Mouse (Mus musculus): ENCODE data around the gene Supt6.
A peak's percentile ranks its signal among the peaks of the same experiment; 100 is the strongest.

The Supt6 gene

GRCm38 (mm10) chr11:78182450-78182849 is 63.3 kb downstream of the Supt6 start:
- no peak for DNase-seq

GRCm38 (mm10) chr11:78181830-78182357 is 63.9 kb downstream of the Supt6 start:
- DNase-seq: no peak

GRCm38 (mm10) chr11:78180081-78180761 is 65.6 kb downstream of the Supt6 start:
- DNase-seq: no peak

GRCm38 (mm10) chr11:78179438-78179999 is 66.3 kb downstream of the Supt6 start:
- no peak for DNase-seq

GRCm38 (mm10) chr11:78178859-78179437 is 66.8 kb downstream of the Supt6 start:
- peak; percentile 38 to 64 for DNase-seq

- DNase-seq: peak; percentile 86 to 87
Measured at GRCm38 (mm10) chr11:78177903-78178858, 67.6 kb downstream of the Supt6 start.

GRCm38 (mm10) chr11:78177437-78177836 is 68.3 kb downstream of the Supt6 start:
- no peak for DNase-seq

GRCm38 (mm10) chr11:78176905-78177331 is 68.9 kb downstream of the Supt6 start:
- peak in 1 of 2 experiments; percentile 33 for DNase-seq

GRCm38 (mm10) chr11:78176402-78176862 is 69.4 kb downstream of the Supt6 start, which contains the start of the genes Nek8 and Tlcd1:
Gene Nek8 (minus strand): TSS chr11:78176675.
Gene Tlcd1 (plus strand): TSS chr11:78176711.
- peak; percentile 87 to 91 for DNase-seq

GRCm38 (mm10) chr11:78175771-78176401 is 69.9 kb downstream of the Supt6 start:
- no peak for DNase-seq

GRCm38 (mm10) chr11:78174506-78174905 is 71.3 kb downstream of the Supt6 start:
- no peak for DNase-seq

GRCm38 (mm10) chr11:78172748-78173383 is 72.9 kb downstream of the Supt6 start:
- DNase-seq: no peak

- DNase-seq: no peak
Measured at GRCm38 (mm10) chr11:78172034-78172747, 73.6 kb downstream of the Supt6 start.

GRCm38 (mm10) chr11:78171328-78171727 is 74.5 kb downstream of the Supt6 start:
- DNase-seq: no peak

- DNase-seq: peak in 1 of 2 experiments; percentile 24
Measured at GRCm38 (mm10) chr11:78170306-78170705, 75.5 kb downstream of the Supt6 start.

- DNase-seq: peak; percentile 69 to 85
Measured at GRCm38 (mm10) chr11:78168541-78169468, 77.0 kb downstream of the Supt6 start.

- DNase-seq: no peak
Measured at GRCm38 (mm10) chr11:78167257-78167959, 78.4 kb downstream of the Supt6 start.

- no peak for DNase-seq
Measured at GRCm38 (mm10) chr11:78166640-78167039, 79.1 kb downstream of the Supt6 start.

- no peak for DNase-seq
Measured at GRCm38 (mm10) chr11:78166161-78166560, 79.6 kb downstream of the Supt6 start.
